Mouse (Mus musculus): ENCODE results near the gene Tfap2c. TPM values are rescaled to one million over a fixed set of nuclear protein-coding genes. Genes with fewer than 3 reads are reported as not detected.

Gene Tfap2c
- total RNA-seq (2023) = not detected

DNA sequence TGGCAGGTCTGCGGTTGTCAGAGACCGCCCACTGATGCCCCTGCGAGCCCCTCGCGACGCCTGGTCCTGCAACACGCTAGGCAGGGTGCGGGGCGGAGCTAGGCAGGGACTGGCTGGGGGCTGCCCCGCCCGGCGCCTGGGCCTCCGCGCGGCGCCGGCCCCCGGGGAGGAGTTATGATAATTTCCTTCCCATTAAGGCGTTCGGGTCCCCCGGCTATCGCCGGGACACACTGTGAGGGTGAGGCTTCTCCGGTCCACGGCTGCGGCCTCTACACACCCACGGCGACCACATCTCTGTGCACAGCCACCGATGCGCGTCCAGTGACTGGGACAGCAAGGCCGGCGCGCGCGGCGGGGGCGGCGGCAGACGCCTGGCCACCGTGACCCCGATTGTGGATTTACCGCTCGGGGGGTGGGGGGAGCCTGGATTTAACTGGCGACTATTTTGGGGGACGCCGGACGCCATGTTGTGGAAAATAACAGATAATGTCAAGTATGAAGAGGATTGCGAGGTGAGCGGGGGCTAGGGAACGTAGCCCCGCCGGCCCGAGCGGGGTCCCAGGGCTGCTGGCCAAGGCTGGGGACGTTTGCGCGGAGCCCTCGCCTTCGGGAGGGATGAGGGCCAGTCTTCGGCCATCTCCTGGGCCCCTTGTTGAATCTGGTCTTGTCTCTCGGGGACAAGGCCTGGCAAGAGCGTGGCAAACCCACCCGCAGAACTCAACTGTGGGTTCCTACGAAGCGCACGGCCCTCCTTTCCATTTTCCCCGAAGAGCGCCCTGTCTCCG lies at the start of gene Tfap2c:
Gene Tfap2c (plus strand): TSS at position 223 of the 785 bp plus-strand sequence.

Other genes starting within 250 kb of the Tfap2c start
- 1 to 10 TPM; 3.6 to 4.1 TPM for gene Fam210b, start 204.0 kb upstream of the Tfap2c start, total RNA-seq (2023)
- gene Aurka, start 179.1 kb upstream of the Tfap2c start, total RNA-seq (2023) = 10 to 100 TPM; 48.2 to 48.4 TPM
- 10 to 100 TPM; 17.8 to 22.4 TPM for gene Cstf1, start 178.9 kb upstream of the Tfap2c start, total RNA-seq (2023)
- gene Cass4, start 155.8 kb upstream of the Tfap2c start, total RNA-seq (2023) = 10 to 100 TPM; 21.1 to 31.3 TPM
- 100 to 1,000 TPM; 117 to 129 TPM for gene Rtf2, start 109.0 kb upstream of the Tfap2c start, total RNA-seq (2023)
- gene Gcnt7, start 91.0 kb upstream of the Tfap2c start, total RNA-seq (2023) = not detected
- 1 to 10 TPM; 5.6 to 8.0 TPM for gene Fam209, start 77.1 kb upstream of the Tfap2c start, total RNA-seq (2023)